Mouse (Mus musculus) liver, adult 2 months (tissue): ENCODE data around the gene Gdpd3.

ENCODE experiments used
- CTCF ChIP-seq: fragments of 200-500 bp; IDR thresholded peaks from 2 replicates; pipeline ENCODE4 v1.5.1; 2011; ENCODE audit warnings: low read depth, low read length, control low read depth
- POLR2A ChIP-seq: fragments of 200-500 bp; IDR thresholded peaks from 2 replicates; pipeline ENCODE4 v1.6.1; 2011; ENCODE audit warnings: low read length, control low read depth; ENCODE audit not compliant: insufficient read depth; ENCODE audit errors: extremely low read depth

DNA sequence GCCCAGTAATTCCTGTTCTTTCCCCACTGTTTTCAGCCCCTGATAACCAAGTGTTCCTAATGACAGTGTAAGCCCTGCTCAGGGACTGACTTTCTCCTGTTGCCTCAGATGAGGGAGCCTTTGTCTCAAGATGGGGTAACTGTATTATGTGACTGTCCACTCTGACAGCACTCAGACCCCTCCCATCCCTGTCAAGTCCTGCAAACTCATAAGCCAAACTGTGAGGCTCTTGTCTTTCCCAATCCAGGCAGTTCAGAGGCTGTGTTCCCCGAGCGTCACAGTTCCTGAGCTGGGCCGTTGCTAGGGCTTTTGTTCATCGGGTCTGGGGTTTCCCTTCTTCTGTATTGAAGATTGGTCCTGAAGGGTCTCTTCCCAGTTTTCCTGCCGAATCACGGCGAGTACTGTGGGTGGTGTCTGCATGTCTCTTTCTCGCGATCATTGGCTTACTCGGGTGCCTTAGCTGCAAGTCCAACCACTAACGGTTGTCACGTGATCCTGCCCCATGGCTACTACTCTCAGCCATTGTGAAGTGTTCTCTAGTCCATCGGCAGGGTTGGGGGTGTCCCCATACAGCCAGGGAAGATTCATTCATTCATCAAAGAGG lies 25.9 kb upstream of the Gdpd3 start:
- TF ChIP-seq CTCF = no peak
- TF ChIP-seq POLR2A = no peak
